Mouse (Mus musculus): Measurements from ENCODE around the gene Apex2. TPM values are rescaled to one million over a fixed set of nuclear protein-coding genes. Genes with fewer than 3 reads are reported as not detected.

Apex2 gene
- total RNA-seq (2018; cell fraction: chromatin; rRNA removed): 10 to 100 TPM; 30.5 to 87.2 (median 55.6) TPM
- total RNA-seq (2018; cell fraction: cytosol; rRNA removed): 1 to 10 TPM; 2.5 to 7.0 (median 4.6) TPM
- 10 to 100 TPM; 14.3 to 58.2 (median 27.6) TPM for total RNA-seq (2018; cell fraction: nucleus; rRNA removed)
- 4.0 to 6.1 TPM (median 4.6 TPM) in 3 replicates for polyA plus RNA-seq (2018)

DNA sequence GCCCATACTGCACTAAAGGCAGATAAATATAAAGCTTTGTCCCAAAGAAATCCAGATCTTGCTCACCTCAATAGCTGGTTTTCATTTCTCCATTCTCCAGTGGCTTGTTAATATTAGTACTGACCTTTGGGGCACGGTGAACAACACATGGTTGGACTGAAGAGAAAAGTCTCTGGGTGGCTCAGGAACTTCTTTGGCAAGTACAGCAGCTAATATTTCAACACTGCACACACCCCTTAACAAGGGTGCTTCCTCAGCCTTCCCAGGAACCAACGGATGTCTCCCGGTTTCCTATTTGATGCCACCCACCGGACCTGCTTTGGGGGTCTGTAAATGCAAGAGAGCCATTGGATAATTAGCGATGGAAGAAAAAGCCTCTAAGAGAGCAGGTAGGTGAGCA is at the start of gene Apex2:
Gene Apex2 (minus strand): TSS at position 173 of the 400 bp plus-strand sequence.
- 85% methylated on average over 3 of the region's 5 CpGs for WGBS (ENCODE audit: missing documents)
- Histone ChIP-seq H3K79me2 (ENCODE audit: inconsistent target) (peaks cover 13% of the 10 kb centered on the region), H3K4me3 (ENCODE audit: inconsistent target) (peak within 1 kb of the TSS; percentile 66; the same call in 1 of the 2 replicates), H3K36me3 (ENCODE audit: inconsistent target) (no peaks in the 10 kb centered on the region), H3K27ac (0 out of 2 replicates have a peak within 1 kb of the TSS, but pooled peaks have one; percentile 58)

DNA sequence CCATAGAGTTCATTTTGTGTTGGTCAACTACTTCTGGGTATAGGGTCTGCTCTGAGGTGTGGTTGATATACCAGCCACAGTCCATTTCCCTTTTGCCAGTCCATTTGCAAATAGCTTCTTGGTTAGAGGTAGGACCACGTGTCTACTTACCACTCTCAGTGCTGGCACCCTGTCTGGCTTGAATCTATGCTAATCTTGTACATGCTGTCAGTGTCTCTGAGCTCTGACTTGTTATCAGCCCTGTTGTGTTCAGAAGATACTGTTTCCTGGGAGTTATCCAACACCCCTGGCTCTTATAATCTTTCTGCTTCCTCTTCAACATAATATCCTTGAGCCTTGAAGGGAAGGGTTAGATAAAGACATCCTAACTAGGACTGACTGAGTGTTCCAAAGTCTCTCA is 46.8 kb upstream of the Apex2 start:
- H3K4me3 ChIP-seq (ENCODE audit: inconsistent target): no peak overlapping the region
- no peaks in the 10 kb centered on the region for H3K36me3 ChIP-seq (ENCODE audit: inconsistent target)
- H3K27ac ChIP-seq: no peak overlapping the region
- H3K79me2 ChIP-seq (ENCODE audit: inconsistent target): no peaks in the 10 kb centered on the region
- WGBS (ENCODE audit: missing documents): 44% methylated on average over 1 of the region's 1 CpGs

DNA sequence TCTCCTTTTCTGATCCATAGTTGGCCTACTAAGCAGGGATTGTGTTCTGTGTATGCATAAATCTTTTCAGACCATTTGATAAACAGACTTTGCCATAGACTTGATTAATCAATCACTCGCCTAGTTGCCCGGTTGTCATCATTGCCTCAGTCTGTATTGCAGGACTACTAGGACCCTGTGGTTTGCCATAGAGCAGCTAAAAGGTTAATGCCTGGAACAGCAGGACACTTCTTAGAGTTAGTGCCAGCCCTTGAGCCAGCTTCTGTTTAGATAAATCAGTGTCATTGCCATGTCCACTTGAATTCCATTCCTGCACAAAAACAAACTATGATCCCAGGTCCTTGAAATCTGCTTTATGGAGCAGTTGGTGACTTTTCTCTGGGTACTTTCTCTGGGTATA is 9.2 kb upstream of the Apex2 start:
- no peaks in the 10 kb centered on the region for H3K36me3 ChIP-seq (ENCODE audit: inconsistent target)
- H3K27ac ChIP-seq: no peak overlapping the region
- 96% methylated on average over 2 of the region's 2 CpGs for WGBS (ENCODE audit: missing documents)
- H3K79me2 ChIP-seq (ENCODE audit: inconsistent target): no peaks in the 10 kb centered on the region
- no peak overlapping the region for H3K4me3 ChIP-seq (ENCODE audit: inconsistent target)

DNA sequence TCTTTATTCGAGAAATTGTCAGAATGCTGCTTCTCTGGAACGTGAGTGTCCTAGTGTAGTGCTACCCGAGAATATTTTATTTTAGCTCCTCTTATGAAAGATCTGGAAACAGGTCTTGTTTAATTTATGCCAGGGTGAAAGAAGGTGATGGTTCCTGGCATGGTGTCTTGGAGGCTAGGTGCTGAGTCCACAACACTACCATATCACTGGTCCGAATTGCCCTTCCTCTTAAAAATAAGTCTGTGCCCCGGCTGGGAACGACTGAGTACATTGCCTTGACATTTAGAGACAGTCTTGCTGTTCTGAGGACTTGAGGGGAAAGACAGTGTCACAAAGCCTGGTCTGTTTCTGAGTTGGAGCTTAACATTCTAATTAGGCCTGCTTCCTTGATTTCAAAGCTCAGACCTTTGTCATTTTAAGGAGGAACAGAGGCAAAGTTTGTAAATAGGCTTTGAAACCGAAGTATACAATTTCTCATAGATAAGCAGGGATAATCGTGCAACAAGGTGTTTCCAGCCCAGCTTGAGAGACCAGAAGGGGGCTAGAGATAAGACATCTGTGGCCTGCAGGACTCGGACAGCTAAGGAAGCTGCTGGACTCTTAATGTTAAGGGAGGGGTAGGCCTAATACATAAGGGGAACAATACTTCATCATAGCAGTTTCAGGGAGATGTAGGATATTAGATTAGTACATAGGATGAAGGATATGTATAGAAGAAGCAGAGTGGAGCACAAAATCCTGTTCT is 5.5 kb upstream of the Apex2 start:
- WGBS (ENCODE audit: missing documents): 85% methylated on average over 9 of the region's 9 CpGs
- no peak overlapping the region for H3K27ac ChIP-seq
- H3K36me3 ChIP-seq (ENCODE audit: inconsistent target): no peaks in the 10 kb centered on the region
- no peaks in the 10 kb centered on the region for H3K79me2 ChIP-seq (ENCODE audit: inconsistent target)
- no peak overlapping the region for H3K4me3 ChIP-seq (ENCODE audit: inconsistent target)

DNA sequence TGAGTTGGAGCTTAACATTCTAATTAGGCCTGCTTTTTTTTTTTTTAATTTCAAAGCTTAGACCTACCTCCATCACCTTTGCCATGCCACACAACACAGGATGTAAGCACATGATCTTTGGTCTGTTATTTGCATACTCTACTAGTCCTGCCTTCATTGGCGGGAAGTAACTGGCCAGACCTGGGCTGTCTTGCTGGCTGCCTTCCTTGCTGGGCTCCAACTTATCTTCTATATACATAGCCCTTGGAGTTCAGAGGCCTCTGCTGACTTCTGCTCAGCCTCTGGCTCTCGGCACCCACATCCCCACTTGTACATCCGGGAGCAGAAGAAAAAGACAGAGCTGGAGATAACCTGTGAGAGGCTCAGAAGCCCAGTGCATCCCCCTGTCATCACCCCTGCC is 4.5 kb upstream of the Apex2 start:
- 91% methylated on average over 3 of the region's 3 CpGs for WGBS (ENCODE audit: missing documents)
- H3K79me2 ChIP-seq (ENCODE audit: inconsistent target): no peaks in the 10 kb centered on the region
- no peak overlapping the region for H3K4me3 ChIP-seq (ENCODE audit: inconsistent target)
- no peak overlapping the region for H3K27ac ChIP-seq
- no peaks in the 10 kb centered on the region for H3K36me3 ChIP-seq (ENCODE audit: inconsistent target)

DNA sequence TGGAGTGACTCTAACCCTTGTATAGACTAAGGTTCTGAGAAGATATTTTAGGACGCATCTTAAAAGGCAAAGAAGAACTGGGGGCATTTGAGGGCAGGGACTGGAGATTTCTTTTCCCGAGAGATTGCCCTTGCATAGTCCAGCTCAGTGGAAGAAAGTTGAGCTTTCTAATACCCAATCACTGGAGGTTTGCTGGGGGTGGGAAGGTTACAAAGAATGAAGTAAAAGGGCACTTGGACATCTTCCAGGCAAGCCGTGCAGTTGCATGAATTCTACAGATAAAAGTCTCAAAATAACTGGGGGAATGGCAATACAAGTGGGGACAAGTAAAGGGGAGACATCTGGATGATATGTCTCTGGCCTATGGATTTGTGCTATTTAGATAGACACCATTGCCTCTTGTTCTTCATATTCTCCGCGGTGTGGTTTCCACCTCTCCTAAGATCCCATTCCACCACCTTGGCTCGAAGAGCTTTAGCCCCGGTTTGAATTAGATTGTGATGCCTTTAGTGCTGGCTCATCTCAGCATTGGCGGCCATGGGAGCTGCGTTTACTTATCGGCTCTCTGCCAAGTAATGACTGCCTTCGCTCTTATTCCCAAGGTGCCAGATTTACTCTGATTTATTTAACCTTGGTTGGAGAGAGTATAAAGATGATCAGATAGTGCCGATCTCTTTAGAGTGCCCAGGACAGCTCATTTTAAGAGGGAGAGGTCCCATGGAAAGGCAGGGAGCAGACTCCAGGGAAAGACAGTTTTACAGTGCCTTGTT is 3.8 kb upstream of the Apex2 start:
- WGBS (ENCODE audit: missing documents): 90% methylated on average over 12 of the region's 12 CpGs
- Histone ChIP-seq H3K27ac (no peak overlapping the region), H3K79me2 (ENCODE audit: inconsistent target) (no peaks in the 10 kb centered on the region)

DNA sequence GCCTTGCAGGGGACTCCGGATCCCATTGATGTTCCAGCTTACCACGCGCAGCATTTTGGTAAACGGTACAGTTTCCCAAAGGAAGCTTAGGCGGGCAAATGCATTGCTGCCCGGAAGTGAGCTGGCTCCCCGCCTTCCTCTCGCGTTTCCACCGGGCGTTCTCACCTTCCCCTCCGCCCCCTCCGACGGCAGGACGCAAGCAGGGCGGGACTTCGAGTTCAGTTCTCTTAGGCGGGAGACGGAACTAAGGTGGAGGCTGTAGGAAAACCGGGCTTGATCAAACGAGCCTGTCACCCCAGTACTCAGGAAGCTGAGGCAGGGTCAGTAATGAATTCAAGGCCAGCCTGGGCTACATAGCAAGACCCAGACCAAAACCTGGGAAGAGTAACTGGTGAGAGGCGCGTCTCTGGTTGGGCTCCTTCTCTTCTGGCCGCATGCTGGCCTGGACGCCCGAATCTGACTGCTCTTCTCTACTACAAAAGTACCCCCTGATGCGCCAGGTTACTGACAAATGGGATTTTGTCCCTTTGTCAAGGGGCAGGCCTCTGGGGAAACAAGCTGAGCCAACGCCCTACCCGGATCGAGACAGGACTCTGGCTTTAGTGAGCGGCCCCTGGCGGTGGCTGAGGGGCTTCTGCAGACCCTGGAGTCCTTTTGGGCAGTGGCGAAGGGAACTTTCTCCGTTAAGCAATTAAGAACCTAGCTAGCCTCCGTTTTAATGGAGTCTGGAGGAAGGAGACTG is 1.5 kb downstream of the Apex2 start, which contains the start of gene Pfkfb1:
Gene Pfkfb1 (plus strand): TSS at position 207 of the 742 bp plus-strand sequence.
- 21% methylated on average over 33 of the region's 35 CpGs for WGBS (ENCODE audit: missing documents)
- peaks cover 13% of the 10 kb centered on the region for H3K79me2 ChIP-seq (ENCODE audit: inconsistent target)
- peak within 1 kb of the TSS; percentile 58 for H3K27ac ChIP-seq
- peak within 1 kb of the TSS; percentile 66 for H3K4me3 ChIP-seq (ENCODE audit: inconsistent target)
- no peaks in the 10 kb centered on the region for H3K36me3 ChIP-seq (ENCODE audit: inconsistent target)

More for the DNA sequence above, 3.8 kb upstream of the Apex2 start:
- Histone ChIP-seq H3K36me3 (ENCODE audit: inconsistent target) (no peaks in the 10 kb centered on the region), H3K4me3 (ENCODE audit: inconsistent target) (no peak overlapping the region)

DNA sequence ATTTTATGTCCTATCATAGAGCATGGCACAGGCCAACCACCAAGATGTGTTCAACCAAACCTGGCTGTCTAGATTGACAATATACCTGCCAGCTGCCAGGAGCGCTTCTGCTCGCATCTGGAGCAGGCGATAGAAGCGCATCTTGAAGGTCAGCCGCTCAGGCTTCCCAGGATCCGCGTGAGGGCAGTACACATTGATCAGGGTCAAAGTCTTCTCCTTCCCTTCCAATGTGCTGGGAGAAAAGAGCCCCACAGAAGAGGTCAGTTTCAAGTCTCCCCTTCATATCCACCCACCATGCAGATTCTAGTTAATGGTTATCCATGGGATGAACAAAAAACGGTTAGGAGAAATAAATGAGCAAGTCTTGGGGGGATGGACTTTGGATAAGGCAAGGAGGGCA is 4.6 kb downstream of the Apex2 start:
- WGBS (ENCODE audit: missing documents): 95% methylated on average over 8 of the region's 8 CpGs
- H3K79me2 ChIP-seq (ENCODE audit: inconsistent target): peaks cover 13% of the 10 kb centered on the region

DNA sequence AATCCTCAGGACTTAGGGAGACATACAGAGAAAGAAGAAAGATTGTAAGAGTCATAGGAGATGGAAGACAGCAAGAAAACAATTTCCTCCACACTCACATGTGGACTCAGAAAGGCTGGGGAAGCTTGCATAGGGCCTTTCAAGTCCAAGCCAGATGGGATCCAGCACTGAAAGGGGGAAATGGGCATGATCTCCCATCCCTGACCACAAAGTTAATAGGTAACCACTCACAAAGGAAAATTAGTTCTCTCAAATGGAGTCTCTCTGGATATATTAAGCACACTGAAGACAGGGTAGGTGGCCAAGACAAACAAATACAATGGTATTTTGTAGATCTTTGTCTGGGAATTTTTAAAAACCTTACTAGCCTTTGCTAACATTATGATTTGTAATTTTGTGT is 7.7 kb downstream of the Apex2 start:
- no peaks in the 10 kb centered on the region for H3K36me3 ChIP-seq (ENCODE audit: inconsistent target)
- peaks cover 4% of the 10 kb centered on the region; the same call in 1 of the 2 replicates for H3K79me2 ChIP-seq (ENCODE audit: inconsistent target)

More for the DNA sequence above, 4.6 kb downstream of the Apex2 start:
- no peak overlapping the region for H3K4me3 ChIP-seq (ENCODE audit: inconsistent target)
- no peak overlapping the region for H3K27ac ChIP-seq
- no peaks in the 10 kb centered on the region for H3K36me3 ChIP-seq (ENCODE audit: inconsistent target)

DNA sequence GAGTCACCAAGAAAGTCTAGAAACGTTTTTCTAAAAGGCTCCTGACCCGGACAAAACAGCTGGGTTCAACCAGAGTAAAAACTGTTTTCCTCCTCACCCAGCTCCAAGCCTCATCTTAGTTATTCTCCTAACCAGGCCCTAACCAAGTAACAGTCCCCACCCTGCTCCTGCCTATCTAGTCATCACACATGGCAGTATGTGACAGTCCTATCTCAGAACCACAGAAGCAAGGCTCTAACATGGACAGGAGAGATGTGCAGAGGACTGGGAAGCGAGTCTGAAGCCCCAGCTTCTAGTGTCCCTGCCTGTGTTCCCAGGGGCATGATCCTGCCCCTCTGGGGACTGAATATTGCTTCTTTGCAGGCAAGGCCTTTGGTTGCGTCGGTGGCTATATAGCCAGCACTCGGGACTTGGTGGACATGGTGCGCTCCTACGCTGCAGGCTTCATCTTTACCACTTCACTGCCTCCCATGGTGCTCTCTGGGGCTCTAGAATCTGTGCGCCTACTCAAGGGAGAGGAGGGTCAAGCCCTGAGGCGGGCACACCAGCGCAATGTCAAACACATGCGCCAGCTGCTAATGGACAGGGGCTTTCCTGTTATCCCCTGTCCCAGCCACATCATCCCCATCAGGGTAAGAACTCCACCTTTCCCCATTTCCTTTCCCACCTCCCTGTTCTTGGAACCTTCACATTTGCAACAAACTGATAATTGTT is 24.9 kb downstream of the Apex2 start:
- WGBS (ENCODE audit: missing documents): 92% methylated on average over 12 of the region's 12 CpGs
- Histone ChIP-seq H3K36me3 (ENCODE audit: inconsistent target) (no peaks in the 10 kb centered on the region), H3K4me3 (ENCODE audit: inconsistent target) (no peak overlapping the region), H3K27ac (no peak overlapping the region), H3K79me2 (ENCODE audit: inconsistent target) (no peaks in the 10 kb centered on the region)

More for the DNA sequence above, 7.7 kb downstream of the Apex2 start:
- Histone ChIP-seq H3K4me3 (ENCODE audit: inconsistent target) (no peak overlapping the region), H3K27ac (no peak overlapping the region)

DNA sequence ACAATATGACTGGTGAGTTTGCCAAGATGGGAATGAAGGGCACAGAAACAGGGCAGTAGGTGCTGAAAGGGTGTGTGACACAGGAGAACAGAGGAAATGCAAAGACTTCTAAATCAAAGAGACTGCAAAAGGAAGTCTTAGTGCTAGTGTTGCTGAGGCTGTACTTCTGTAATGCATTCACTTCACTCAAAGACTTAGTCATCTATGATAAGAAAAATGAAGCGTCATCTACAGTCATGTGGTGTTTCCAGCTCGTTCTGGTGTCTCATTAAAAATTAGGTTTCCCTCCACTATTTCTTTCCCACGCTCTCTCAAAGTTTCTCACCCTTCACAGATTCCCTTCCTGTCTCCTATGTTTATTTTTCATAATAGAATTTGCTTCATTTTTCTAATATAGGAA is 35.6 kb downstream of the Apex2 start:
- 85% methylated on average over 3 of the region's 3 CpGs for WGBS (ENCODE audit: missing documents)
- no peaks in the 10 kb centered on the region for H3K36me3 ChIP-seq (ENCODE audit: inconsistent target)
- H3K4me3 ChIP-seq (ENCODE audit: inconsistent target): no peak overlapping the region
- H3K79me2 ChIP-seq (ENCODE audit: inconsistent target): no peaks in the 10 kb centered on the region
- no peak overlapping the region for H3K27ac ChIP-seq

DNA sequence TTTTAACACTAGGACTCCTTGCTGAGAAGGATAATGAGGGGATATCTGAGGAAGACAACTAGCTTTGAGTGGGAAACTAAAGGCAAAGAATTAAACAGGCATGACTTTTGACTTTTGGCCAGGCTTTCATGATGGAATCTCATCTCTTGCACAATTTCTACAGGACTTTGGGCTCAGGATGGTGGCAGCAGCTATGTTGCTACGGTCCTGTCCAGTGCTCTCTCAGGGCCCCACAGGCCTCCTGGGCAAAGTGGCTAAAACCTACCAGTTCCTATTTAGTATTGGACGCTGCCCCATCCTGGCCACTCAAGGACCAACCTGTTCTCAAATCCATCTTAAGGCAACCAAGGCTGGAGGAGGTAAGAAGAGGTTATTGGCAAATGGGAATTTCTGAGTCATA is 37.7 kb downstream of the Apex2 start:
- WGBS (ENCODE audit: missing documents): 100% methylated on average over 2 of the region's 2 CpGs
- Histone ChIP-seq H3K27ac (no peak overlapping the region), H3K4me3 (ENCODE audit: inconsistent target) (no peak overlapping the region), H3K36me3 (ENCODE audit: inconsistent target) (no peaks in the 10 kb centered on the region), H3K79me2 (ENCODE audit: inconsistent target) (no peaks in the 10 kb centered on the region)

DNA sequence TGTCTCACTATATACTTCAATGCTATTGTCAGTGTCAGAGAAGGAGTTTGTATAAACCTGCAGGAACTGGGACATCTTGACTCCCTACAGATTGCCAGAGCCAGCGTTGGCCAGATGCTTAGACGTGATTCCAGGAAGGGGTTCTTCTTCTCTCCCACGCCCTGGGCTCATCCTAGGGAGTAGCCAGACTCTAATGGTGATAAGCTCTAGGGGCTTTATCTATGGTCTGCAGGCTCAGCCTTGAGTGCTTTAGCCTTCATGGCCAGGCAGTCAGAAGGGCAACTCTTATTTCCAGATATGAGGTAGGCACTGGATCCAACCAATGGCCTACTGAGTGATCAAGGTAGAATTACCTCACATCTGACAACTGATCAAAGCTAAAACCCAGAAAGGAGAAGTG is 40.0 kb downstream of the Apex2 start:
- no peak overlapping the region for H3K27ac ChIP-seq
- H3K36me3 ChIP-seq (ENCODE audit: inconsistent target): no peaks in the 10 kb centered on the region
- no peaks in the 10 kb centered on the region for H3K79me2 ChIP-seq (ENCODE audit: inconsistent target)
- no peak overlapping the region for H3K4me3 ChIP-seq (ENCODE audit: inconsistent target)
- 93% methylated on average over 3 of the region's 3 CpGs for WGBS (ENCODE audit: missing documents)

DNA sequence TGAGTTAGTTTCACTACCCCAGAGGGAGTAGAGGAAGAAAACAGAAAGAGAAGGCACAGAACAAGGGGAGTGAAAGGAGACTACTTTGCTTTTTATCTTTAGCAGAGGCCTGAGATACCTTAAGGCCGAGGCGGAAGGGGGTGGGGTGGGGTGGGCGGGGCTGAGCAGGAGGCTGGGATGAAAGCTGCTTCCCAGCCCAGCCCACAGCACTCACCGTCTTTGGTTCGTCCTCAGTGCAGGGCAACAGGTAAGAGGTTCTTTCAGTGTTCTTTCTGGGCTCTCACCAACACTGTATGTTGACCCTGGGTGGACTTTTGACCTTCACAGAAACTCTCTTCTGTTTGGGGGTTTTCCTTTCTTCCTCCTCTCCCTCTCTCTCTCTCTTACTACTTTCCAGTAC is 42.4 kb downstream of the Apex2 start, which contains the start of gene Alas2:
Gene Alas2 (plus strand): TSS at position 137 of the 400 bp plus-strand sequence.
- Histone ChIP-seq H3K36me3 (ENCODE audit: inconsistent target) (no peaks in the 10 kb centered on the region), H3K27ac (no peak within 1 kb of the TSS), H3K79me2 (ENCODE audit: inconsistent target) (no peaks in the 10 kb centered on the region), H3K4me3 (ENCODE audit: inconsistent target) (no peak within 1 kb of the TSS)
- 77% methylated on average over 5 of the region's 5 CpGs for WGBS (ENCODE audit: missing documents)

Data from macrophage (primary cell).